Mouse (Mus musculus) bone marrow, adult 2 months (tissue): Measurements from ENCODE around the gene Mecom.

Source experiments
- CTCF ChIP-seq: fragments of 200-500 bp; IDR thresholded peaks from 2 replicates; pipeline ENCODE4 v1.5.1; 2011; ENCODE audit warnings: low read length, control low read depth; ENCODE audit not compliant: control insufficient read depth, insufficient read depth
- POLR2A ChIP-seq: fragments of 200-500 bp; IDR thresholded peaks from 2 replicates; pipeline ENCODE4 v1.6.1; 2011; ENCODE audit warnings: low read depth, mild to moderate bottlenecking, control low read depth, low read length, borderline replicate concordance; ENCODE audit not compliant: control insufficient read depth

GRCm38 (mm10) chr3:30414173-30414572, 133.6 kb downstream of the Mecom start:
- no peak for TF ChIP-seq CTCF
- no peak for TF ChIP-seq POLR2A
